Mouse (Mus musculus) right cerebral cortex, postnatal 10 days (tissue): Measurements from ENCODE around the gene Rxfp2.

Experiments
- DNase-seq, 2 experiments: peaks; one replicate each; pipeline ENCODE4 v3.0.0; 2021; ENCODE audit warnings: low spot score in 2 of 2

Gene Rxfp2

DNA sequence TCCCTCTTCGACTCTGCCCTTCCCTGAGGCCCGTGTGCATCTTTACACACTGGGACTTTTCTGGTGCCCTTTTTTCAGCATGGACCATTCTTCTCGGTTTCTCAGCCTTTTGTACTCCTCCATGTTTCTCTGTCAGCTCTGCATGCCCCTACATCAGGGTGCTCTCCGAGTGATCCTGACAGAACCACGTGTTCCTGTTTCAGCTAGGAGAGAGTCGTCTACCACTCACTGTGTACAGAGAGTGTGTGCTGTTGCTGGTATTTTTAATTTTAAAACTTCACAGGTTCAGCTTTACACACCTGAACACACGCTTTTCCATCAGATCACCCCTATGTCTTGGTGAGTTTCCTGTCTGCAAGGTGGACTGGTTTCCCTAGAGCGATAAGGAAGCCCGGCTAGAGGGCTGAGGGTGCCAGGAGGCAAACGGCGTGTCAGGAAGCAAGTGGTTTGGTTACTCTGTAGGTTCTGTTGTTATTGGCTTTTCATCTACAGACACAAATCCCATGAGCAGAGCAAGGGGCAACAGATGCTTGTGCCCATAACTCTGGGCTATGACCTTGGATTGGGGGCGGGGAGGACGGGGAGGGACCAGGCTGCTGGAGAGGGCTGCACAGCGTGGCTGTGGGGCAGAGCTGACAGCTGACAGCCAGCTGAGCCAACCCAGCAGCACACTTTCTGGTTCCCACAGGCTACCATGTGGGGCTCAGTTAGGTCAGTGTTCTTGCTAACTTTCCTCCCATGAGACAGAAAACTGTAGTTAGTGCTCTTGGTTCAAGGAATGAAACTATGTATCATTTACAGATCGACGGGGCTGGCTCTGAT, 97.0 kb downstream of the Rxfp2 start:
- no peak for DNase-seq

DNA sequence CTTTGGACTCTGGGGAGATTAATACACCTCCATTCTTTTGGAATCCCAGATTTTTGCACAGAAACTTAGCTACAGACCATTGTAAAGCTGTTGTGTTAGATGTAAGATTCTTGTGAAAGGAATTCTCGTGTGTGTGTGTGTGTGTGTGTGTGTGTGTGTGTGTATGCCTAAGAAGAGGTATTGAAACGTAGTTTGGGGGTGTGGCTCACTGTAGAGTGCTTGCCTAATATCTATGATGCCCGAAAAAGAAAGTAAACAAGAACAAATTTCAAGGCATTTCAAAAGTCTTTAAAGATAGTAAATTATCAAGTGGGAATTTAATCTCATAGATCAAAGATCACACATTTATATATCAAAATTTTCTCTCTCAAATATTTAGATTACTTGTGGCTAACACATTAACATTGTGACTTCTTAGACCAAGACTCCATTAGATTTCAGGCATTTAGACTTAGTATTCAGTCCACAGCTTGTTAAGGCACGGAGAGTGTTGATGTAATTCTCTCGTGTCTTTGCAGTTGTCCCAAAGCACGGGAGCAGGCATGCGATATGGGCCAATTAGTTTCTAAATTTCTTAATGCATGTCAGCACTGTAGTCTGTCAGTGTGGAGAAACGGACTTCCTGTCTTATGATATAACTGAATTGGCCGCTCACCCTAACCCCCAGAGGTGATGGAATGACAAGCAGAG, 97.9 kb downstream of the Rxfp2 start:
- no peak for DNase-seq

DNA sequence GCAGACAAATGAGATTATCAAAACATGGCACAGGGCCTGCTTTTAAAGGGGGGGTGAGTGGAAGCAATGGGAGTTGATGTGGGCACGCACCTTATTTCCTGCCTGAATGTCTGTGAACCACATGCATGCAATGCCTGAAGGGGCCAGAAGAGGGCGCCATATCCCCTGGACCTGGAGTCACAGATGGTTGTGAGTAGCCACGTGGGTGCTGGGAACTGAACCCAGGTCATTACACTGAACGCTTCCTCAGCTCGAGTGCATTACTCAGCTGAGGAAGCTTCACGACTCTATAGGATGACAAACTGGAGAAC, 98.4 kb downstream of the Rxfp2 start:
- no peak for DNase-seq

- no peak for DNase-seq
Observed at GRCm38 (mm10) chr5:150118124-150118454, 99.6 kb downstream of the Rxfp2 start.

GRCm38 (mm10) chr5:150118455-150119241, 100.2 kb downstream of the Rxfp2 start, which contains the start of gene Fry:
Fry (plus strand) TSS chr5:150118645.
- DNase-seq, result peak; percentile 97

GRCm38 (mm10) chr5:150120676-150121075, 102.2 kb downstream of the Rxfp2 start:
- DNase-seq, result no peak

GRCm38 (mm10) chr5:150122095-150122494, 103.6 kb downstream of the Rxfp2 start:
- DNase-seq, result no peak

GRCm38 (mm10) chr5:150122571-150122970, 104.1 kb downstream of the Rxfp2 start:
- peak; percentile 75 to 77 for DNase-seq

DNA sequence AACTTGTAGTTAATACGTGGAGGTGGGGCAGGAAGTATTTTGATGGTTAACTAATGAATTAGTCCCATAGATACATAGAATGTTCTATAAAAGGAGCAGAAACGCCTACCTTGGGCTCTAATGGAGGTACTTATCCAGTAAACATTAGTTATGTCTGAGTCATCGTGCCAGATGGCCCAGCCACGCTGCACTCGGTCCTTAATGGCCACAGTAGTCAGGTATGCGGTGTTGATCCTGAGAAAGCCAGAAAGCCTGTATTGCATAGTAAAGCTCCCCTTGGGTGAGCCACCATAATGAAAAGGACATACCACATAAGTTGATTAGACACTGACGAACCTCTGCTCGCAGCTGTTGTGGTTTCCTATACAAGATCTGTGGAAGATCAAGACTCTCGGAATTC, 107.4 kb downstream of the Rxfp2 start:
- DNase-seq, result no peak

- peak in 1 of 2 experiments; percentile 62 for DNase-seq
Observed at GRCm38 (mm10) chr5:150128432-150128831, 110.0 kb downstream of the Rxfp2 start.

- DNase-seq, result no peak
Observed at GRCm38 (mm10) chr5:150130144-150130543, 111.7 kb downstream of the Rxfp2 start.

DNA sequence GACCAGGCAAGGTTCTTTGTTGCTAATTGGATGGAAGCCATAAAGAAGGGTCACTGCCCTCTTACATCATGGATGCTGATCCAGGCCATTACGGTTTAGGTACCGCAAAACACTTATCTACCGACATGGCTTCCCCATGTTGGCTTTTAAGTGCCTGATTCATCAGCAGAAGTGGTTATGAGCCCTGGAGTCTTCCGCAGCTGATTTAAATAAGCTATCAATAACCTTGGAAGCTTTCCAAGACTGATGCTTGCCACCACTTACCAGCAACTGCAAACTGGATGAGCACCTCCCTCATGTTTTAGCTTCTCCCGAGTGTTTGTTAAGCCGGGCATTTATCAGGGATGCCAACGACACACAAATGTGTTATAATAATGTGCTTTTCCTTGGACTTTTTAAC, 112.7 kb downstream of the Rxfp2 start:
- no peak for DNase-seq
